Mouse (Mus musculus) limb, embryonic 15.5 days (tissue): ENCODE measurements around the gene Fam169b. TPM values are rescaled to one million over a fixed set of nuclear protein-coding genes. Genes with fewer than 3 reads are reported as not detected.
A peak's percentile ranks its signal among the peaks of the same experiment; 100 is the strongest.
"Not testable (repeated sequence)": the region's sequence is repeated elsewhere in the genome, so short reads cannot be mapped to it uniquely, and the experiment has no call there.

Experiments used
- ATAC-seq: fragments of 200-750 bp; cut with Nextera tagmentation; 2 replicates; pipeline ENCODE4 v1.8.0; 2017; ENCODE audit warnings: low read depth, moderate TSS enrichment; ENCODE audit not compliant: insufficient number of reproducible peaks, low FRiP score, low TSS enrichment
- H3K27ac ChIP-seq: fragments of 300-500 bp; sonication (generic); 2 replicates; pipeline ENCODE4 v1.5.1; 2015; ENCODE audit warnings: moderate library complexity, mild to moderate bottlenecking, inconsistent platforms
- H3K27me3 ChIP-seq: fragments of 300-500 bp; sonication (generic); 2 replicates; pipeline ENCODE4 v1.6.1; 2015; ENCODE audit warnings: inconsistent platforms
- H3K36me3 ChIP-seq: fragments of 300-500 bp; sonication (generic); 2 replicates; pipeline ENCODE4 v1.6.1; 2015; ENCODE audit warnings: inconsistent platforms
- H3K4me1 ChIP-seq: fragments of 300-500 bp; sonication (generic); 2 replicates; pipeline ENCODE4 v1.6.1; 2015; ENCODE audit warnings: inconsistent platforms
- H3K4me2 ChIP-seq: fragments of 300-500 bp; sonication (generic); 2 replicates; pipeline ENCODE4 v1.6.1; 2015; ENCODE audit warnings: mild to moderate bottlenecking, inconsistent platforms
- H3K4me3 ChIP-seq: fragments of 300-500 bp; sonication (generic); 2 replicates; pipeline ENCODE4 v1.5.1; 2015; ENCODE audit warnings: mild to moderate bottlenecking, inconsistent platforms
- H3K9ac ChIP-seq: fragments of 300-500 bp; sonication (generic); 2 replicates; pipeline ENCODE4 v1.6.1; 2015; ENCODE audit warnings: inconsistent platforms
- H3K9me3 ChIP-seq: fragments of 300-500 bp; sonication (generic); 2 replicates; pipeline ENCODE4 v1.6.1; 2016; ENCODE audit warnings: inconsistent platforms
- WGBS: fragments of 180-500 bp; shearing (Covaris S2); methylation state at CpG from one replicate; pipeline ENCODE4 v1.1.7; 2015; 5-methylcytosine and 5-hydroxymethylcytosine counted together
- polyA plus RNA-seq: library from polyadenylated mRNA; unstranded; fragments of >200 nt; fragmentation: Nextera tagmentation; extraction: Ambion mirVana; gene quantifications from 2 replicates; pipeline ENCODE4 v1.2.1, GENCODE M21; 2015

Gene Fam169b
- polyA plus RNA-seq, 1 experiment from 2014 or later, result 0.96 TPM

- no peak for ATAC-seq
- Histone ChIP-seq H3K36me3 (no peaks in the 10 kb centered on the region), H3K4me1 (peaks cover 39% of the 10 kb centered on the region), H3K27me3 (no peaks in the 10 kb centered on the region), H3K27ac (no peak overlapping the region), H3K9me3 (no peaks in the 10 kb centered on the region), H3K4me2 (no peak overlapping the region), H3K9ac (no peak overlapping the region), H3K4me3 (no peak overlapping the region)
- WGBS, result 60% methylated on average over 6 of the region's 6 CpGs
Observed at GRCm38 (mm10) chr7:68278908-68279307, 5.3 kb downstream of the Fam169b start.

- H3K9ac ChIP-seq, result no peak overlapping the region
- no peak for ATAC-seq
- no peaks in the 10 kb centered on the region for H3K36me3 ChIP-seq
- H3K27ac ChIP-seq, result no peak overlapping the region
- no peak overlapping the region for H3K4me3 ChIP-seq
- H3K4me2 ChIP-seq, result no peak overlapping the region
- no peaks in the 10 kb centered on the region for H3K9me3 ChIP-seq
- no peaks in the 10 kb centered on the region for H3K27me3 ChIP-seq
- H3K4me1 ChIP-seq, result peaks cover 40% of the 10 kb centered on the region
- 81% methylated on average over 7 of the region's 7 CpGs for WGBS
Observed at GRCm38 (mm10) chr7:68279481-68279880, 5.8 kb downstream of the Fam169b start.

- H3K4me1 ChIP-seq, result peaks cover 41% of the 10 kb centered on the region
- no peaks in the 10 kb centered on the region for H3K27me3 ChIP-seq
- no peak overlapping the region for H3K4me3 ChIP-seq
- 89% methylated on average over 19 of the region's 19 CpGs for WGBS
- H3K36me3 ChIP-seq, result no peaks in the 10 kb centered on the region
- no peak overlapping the region for H3K4me2 ChIP-seq
- no peak for ATAC-seq
- H3K9me3 ChIP-seq, result no peaks in the 10 kb centered on the region
- H3K27ac ChIP-seq, result no peak overlapping the region
- no peak overlapping the region for H3K9ac ChIP-seq
Observed at GRCm38 (mm10) chr7:68280352-68280869, 6.8 kb downstream of the Fam169b start.

- Histone ChIP-seq H3K27me3 (no peaks in the 10 kb centered on the region), H3K9me3 (no peaks in the 10 kb centered on the region), H3K4me1 (peaks cover 39% of the 10 kb centered on the region), H3K27ac (no peak overlapping the region), H3K9ac (no peak overlapping the region), H3K4me2 (no peak overlapping the region), H3K4me3 (no peak overlapping the region), H3K36me3 (no peaks in the 10 kb centered on the region)
- WGBS, result 72% methylated on average over 5 of the region's 5 CpGs
- ATAC-seq, result no peak
Observed at GRCm38 (mm10) chr7:68281341-68281740, 7.7 kb downstream of the Fam169b start.

GRCm38 (mm10) chr7:68282304-68283132, 8.9 kb downstream of the Fam169b start:
- H3K27me3 ChIP-seq, result no peaks in the 10 kb centered on the region
- no peak overlapping the region for H3K9ac ChIP-seq
- no peak overlapping the region for H3K4me3 ChIP-seq
- no peak overlapping the region for H3K27ac ChIP-seq
- no peak overlapping the region for H3K4me2 ChIP-seq
- no peak for ATAC-seq
- no peaks in the 10 kb centered on the region for H3K36me3 ChIP-seq
- whole genome bisulfite sequencing, result 80% methylated on average over 22 of the region's 22 CpGs
- H3K9me3 ChIP-seq, result no peaks in the 10 kb centered on the region
- peaks cover 34% of the 10 kb centered on the region for H3K4me1 ChIP-seq

GRCm38 (mm10) chr7:68283133-68283520, 9.5 kb downstream of the Fam169b start:
- not testable (repeated sequence) for H3K27me3 ChIP-seq, H3K9ac ChIP-seq, H3K36me3 ChIP-seq, ATAC-seq, H3K9me3 ChIP-seq, H3K4me2 ChIP-seq, H3K27ac ChIP-seq, H3K4me3 ChIP-seq
- WGBS, result 82% methylated on average over 4 of the region's 4 CpGs
- H3K4me1 ChIP-seq, result peaks cover 28% of the 10 kb centered on the region

GRCm38 (mm10) chr7:68283776-68284175, 10.1 kb downstream of the Fam169b start:
- H3K36me3 ChIP-seq, result no peaks in the 10 kb centered on the region
- no peak overlapping the region for H3K4me3 ChIP-seq
- WGBS, result 83% methylated on average over 7 of the region's 7 CpGs
- H3K4me1 ChIP-seq, result peaks cover 24% of the 10 kb centered on the region
- no peak overlapping the region for H3K27ac ChIP-seq
- H3K4me2 ChIP-seq, result no peak overlapping the region
- H3K9ac ChIP-seq, result no peak overlapping the region
- H3K9me3 ChIP-seq, result no peaks in the 10 kb centered on the region
- no peak for ATAC-seq
- H3K27me3 ChIP-seq, result no peaks in the 10 kb centered on the region

GRCm38 (mm10) chr7:68285851-68286298, 12.2 kb downstream of the Fam169b start:
- H3K4me3 ChIP-seq, result no peak overlapping the region
- no peaks in the 10 kb centered on the region for H3K36me3 ChIP-seq
- H3K27me3 ChIP-seq, result no peaks in the 10 kb centered on the region
- no peak overlapping the region for H3K9ac ChIP-seq
- H3K27ac ChIP-seq, result peak overlapping the region; percentile 2; the same call in 1 of the 2 replicates
- peaks cover 15% of the 10 kb centered on the region; the same call in 1 of the 2 replicates for H3K4me1 ChIP-seq
- 24% methylated on average over 8 of the region's 8 CpGs for WGBS
- no peaks in the 10 kb centered on the region for H3K9me3 ChIP-seq
- ATAC-seq, result 0 out of 2 replicates have a peak, but pooled peaks have one; percentile 35
- H3K4me2 ChIP-seq, result no peak overlapping the region

- H3K27ac ChIP-seq, result 0 out of 2 replicates have a peak overlapping the region, but pooled peaks have one; percentile 4
- no peaks in the 10 kb centered on the region for H3K27me3 ChIP-seq
- 87% methylated on average over 24 of the region's 24 CpGs for WGBS
Observed at GRCm38 (mm10) chr7:68286526-68287481, 13.2 kb downstream of the Fam169b start.

GRCm38 (mm10) chr7:68287582-68287981, 13.9 kb downstream of the Fam169b start:
- H3K4me3 ChIP-seq, result no peak overlapping the region
- H3K27ac ChIP-seq, result no peak overlapping the region
- H3K9me3 ChIP-seq, result no peaks in the 10 kb centered on the region
- 88% methylated on average over 2 of the region's 2 CpGs for WGBS
- no peak overlapping the region for H3K9ac ChIP-seq
- no peak for ATAC-seq
- no peaks in the 10 kb centered on the region for H3K27me3 ChIP-seq
- peaks cover 15% of the 10 kb centered on the region; the same call in 1 of the 2 replicates for H3K4me1 ChIP-seq
- no peak overlapping the region for H3K4me2 ChIP-seq
- H3K36me3 ChIP-seq, result no peaks in the 10 kb centered on the region

More at GRCm38 (mm10) chr7:68286526-68287481, 13.2 kb downstream of the Fam169b start:
- Histone ChIP-seq H3K36me3 (no peaks in the 10 kb centered on the region), H3K4me3 (no peak overlapping the region), H3K9ac (no peak overlapping the region), H3K4me2 (no peak overlapping the region), H3K4me1 (peaks cover 15% of the 10 kb centered on the region; the same call in 1 of the 2 replicates), H3K9me3 (no peaks in the 10 kb centered on the region)
- ATAC-seq, result no peak

GRCm38 (mm10) chr7:68288000-68288399, 14.4 kb downstream of the Fam169b start:
- H3K9ac ChIP-seq, ATAC-seq, H3K4me2 ChIP-seq, H3K27me3 ChIP-seq, H3K27ac ChIP-seq, H3K4me3 ChIP-seq, H3K36me3 ChIP-seq, H3K9me3 ChIP-seq: not testable (repeated sequence)
- WGBS, result 88% methylated on average over 4 of the region's 4 CpGs
- H3K4me1 ChIP-seq, result peaks cover 15% of the 10 kb centered on the region; the same call in 1 of the 2 replicates
